Comparison of ENCODE assay signal across 22 mouse cellular contexts in the genomic region with DNA sequence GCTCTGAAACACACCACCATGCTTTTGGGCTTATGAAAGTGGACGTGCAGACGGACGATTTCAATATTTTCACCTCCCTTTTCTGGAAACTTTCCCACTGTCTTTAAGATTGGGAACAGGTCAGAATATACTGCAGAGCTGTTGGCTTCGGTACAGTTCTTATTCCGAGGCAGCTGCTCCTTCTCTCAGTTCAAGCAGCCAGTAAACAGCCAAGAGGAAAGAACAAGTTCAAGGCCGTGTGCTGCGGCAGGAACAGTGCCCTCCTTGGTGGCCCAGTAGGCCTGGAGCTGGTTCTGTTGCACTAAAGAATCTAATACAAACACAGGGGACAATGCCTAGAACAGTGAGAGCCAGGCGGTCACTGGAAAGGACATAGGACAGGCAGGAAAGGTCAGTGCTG.
"Had no signal": no experiment of that assay in that cellular context is flagged by ENCODE, and none has a peak within 500 bp of the region (broad histone marks: within the 10 kb centered on the region; RNA-seq: fewer than 3 reads in every experiment).

No protein-coding gene starts in this region.

- H3K36me3 ChIP-seq: heart, embryonic 10.5 days; heart, embryonic 12.5 days; hindbrain, embryonic 13.5 days; hindbrain, embryonic 15.5 days; kidney, embryonic 15.5 days; limb, embryonic 13.5 days; limb, embryonic 15.5 days had no signal

- H3K27me3 ChIP-seq: heart, embryonic 12.5 days; hindbrain, embryonic 13.5 days; hindbrain, embryonic 15.5 days; kidney, embryonic 15.5 days; limb, embryonic 13.5 days; limb, embryonic 15.5 days had no signal

- H3K4me1 ChIP-seq: hindbrain, embryonic 13.5 days; hindbrain, embryonic 15.5 days; kidney, embryonic 15.5 days; limb, embryonic 13.5 days; limb, embryonic 15.5 days had no signal

- DNase-seq: forebrain, postnatal 0 days; gastrocnemius, postnatal 14 days; gastrocnemius, postnatal 36 days; heart, adult 18-20 months; heart, postnatal 14 days; kidney, adult 11 months; kidney, adult 2 months; kidney, adult 9 months; kidney, postnatal 10 days; kidney, postnatal 36 days; layer of hippocampus, adult 9-11 months; layer of hippocampus, postnatal 36 days; left cerebral cortex, postnatal 4 days had no signal

- H3K4me3 ChIP-seq: heart, embryonic 10.5 days; heart, embryonic 12.5 days; hindbrain, embryonic 13.5 days; hindbrain, embryonic 15.5 days; kidney, embryonic 15.5 days; limb, embryonic 13.5 days; limb, embryonic 15.5 days had no signal

- H3K9ac ChIP-seq: forebrain, postnatal 0 days; heart, embryonic 12.5 days; hindbrain, embryonic 13.5 days; hindbrain, embryonic 15.5 days; kidney, embryonic 15.5 days; limb, embryonic 13.5 days; limb, embryonic 15.5 days had no signal

- H3K9me3 ChIP-seq: heart, embryonic 10.5 days; heart, embryonic 12.5 days; hindbrain, embryonic 13.5 days; hindbrain, embryonic 15.5 days; kidney, embryonic 15.5 days; limb, embryonic 13.5 days; limb, embryonic 15.5 days had no signal

- H3K4me2 ChIP-seq: heart, embryonic 12.5 days; hindbrain, embryonic 13.5 days; hindbrain, embryonic 15.5 days; kidney, embryonic 15.5 days; limb, embryonic 13.5 days; limb, embryonic 15.5 days had no signal

- ATAC-seq: forebrain, postnatal 0 days; hindbrain, postnatal 0 days; intestine, embryonic 16.5 days had no signal

- H3K27ac ChIP-seq: heart, embryonic 10.5 days; hindbrain, embryonic 13.5 days; hindbrain, embryonic 15.5 days; hindbrain, postnatal 0 days; kidney, embryonic 15.5 days; limb, embryonic 13.5 days; limb, embryonic 15.5 days had no signal
